Mouse (Mus musculus) MN1 (cell line): ENCODE results near the gene Abca1.

Experiments used
- DNase-seq: peaks from one replicate; pipeline ENCODE4 v3.0.0-alpha.2; 2016; ENCODE audit warnings: low spot score

The Abca1 gene

GRCm38 (mm10) chr4:53149644-53150043 lies 10.1 kb downstream of the Abca1 start:
- DNase-seq = no peak

- DNase-seq = no peak
Measured at GRCm38 (mm10) chr4:53148817-53149216, 10.9 kb downstream of the Abca1 start.

GRCm38 (mm10) chr4:53147454-53147853 lies 12.2 kb downstream of the Abca1 start:
- DNase-seq = peak; percentile 16

GRCm38 (mm10) chr4:53147046-53147445 lies 12.6 kb downstream of the Abca1 start:
- DNase-seq = no peak

GRCm38 (mm10) chr4:53146227-53146949 lies 13.3 kb downstream of the Abca1 start:
- no peak for DNase-seq

- no peak for DNase-seq
Measured at GRCm38 (mm10) chr4:53145434-53146168, 14.1 kb downstream of the Abca1 start.

- no peak for DNase-seq
Measured at GRCm38 (mm10) chr4:53144571-53144970, 15.1 kb downstream of the Abca1 start.

GRCm38 (mm10) chr4:53144021-53144420 lies 15.7 kb downstream of the Abca1 start:
- no peak for DNase-seq

- DNase-seq = no peak
Measured at GRCm38 (mm10) chr4:53140678-53141077, 19.0 kb downstream of the Abca1 start.

GRCm38 (mm10) chr4:53139495-53139894 lies 20.2 kb downstream of the Abca1 start:
- DNase-seq = no peak

GRCm38 (mm10) chr4:53138974-53139373 lies 20.7 kb downstream of the Abca1 start:
- no peak for DNase-seq

- DNase-seq = no peak
Measured at GRCm38 (mm10) chr4:53137087-53137486, 22.6 kb downstream of the Abca1 start.

- DNase-seq = no peak
Measured at GRCm38 (mm10) chr4:53134816-53135215, 24.9 kb downstream of the Abca1 start.

- DNase-seq = no peak
Measured at GRCm38 (mm10) chr4:53133995-53134394, 25.7 kb downstream of the Abca1 start.

- no peak for DNase-seq
Measured at GRCm38 (mm10) chr4:53131538-53131937, 28.2 kb downstream of the Abca1 start.

GRCm38 (mm10) chr4:53130622-53131517 lies 28.8 kb downstream of the Abca1 start:
- no peak for DNase-seq

GRCm38 (mm10) chr4:53129716-53130301 lies 29.9 kb downstream of the Abca1 start:
- DNase-seq = no peak

GRCm38 (mm10) chr4:53127266-53127665 lies 32.4 kb downstream of the Abca1 start:
- DNase-seq = no peak

GRCm38 (mm10) chr4:53126794-53127193 lies 32.9 kb downstream of the Abca1 start:
- DNase-seq = no peak

- no peak for DNase-seq
Measured at GRCm38 (mm10) chr4:53124837-53125490, 34.7 kb downstream of the Abca1 start.

- DNase-seq = no peak
Measured at GRCm38 (mm10) chr4:53122310-53122709, 37.4 kb downstream of the Abca1 start.
